20 mouse cellular contexts compared by ENCODE assay signal in the genomic region with DNA sequence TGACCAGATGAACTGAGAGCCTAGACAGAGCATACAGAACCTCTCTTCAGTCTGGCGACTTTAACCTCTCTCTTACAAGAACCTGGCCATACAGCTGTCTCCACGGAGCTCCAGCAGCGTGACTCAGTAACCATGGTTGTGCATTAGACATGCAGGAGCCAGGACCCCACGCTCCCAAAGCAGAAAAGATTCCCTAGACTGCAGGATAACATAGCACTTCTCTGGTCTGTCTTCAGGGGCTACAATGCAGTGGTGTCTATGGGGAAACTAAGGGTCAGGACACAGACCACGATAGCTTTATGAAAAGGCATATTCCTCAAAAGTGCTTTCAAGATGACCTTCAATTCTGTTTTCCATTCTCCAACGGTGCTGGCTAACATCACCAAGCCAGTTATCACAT.
A peak's percentile ranks its signal among the peaks of the same experiment; 100 is the strongest.
DNase-seq lines count a peak whose midpoint lies in the region; ATAC-seq and TF ChIP-seq lines count a peak whose summit lies in the region.
"Had no signal": no experiment of that assay in that cellular context is flagged by ENCODE, and none has a peak within 500 bp of the region (broad histone marks: within the 10 kb centered on the region; RNA-seq: fewer than 3 reads in every experiment).

No protein-coding gene starts in this region.

- peaks cover 48% of the 10 kb centered on the region for H3K79me3 ChIP-seq in C2C12 (ENCODE audit: low read depth)

- no peak overlapping the region for H3ac ChIP-seq in C2C12 (ENCODE audit: control insufficient read depth, insufficient read length, low read depth)

- H3K27me3 ChIP-seq in heart, embryonic 13.5 days (replicated peaks): no peaks in the 10 kb centered on the region
- no peaks in the 10 kb centered on the region for H3K27me3 ChIP-seq in C2C12 (ENCODE audit: control insufficient read depth, insufficient read depth, insufficient read length)
- H3K27me3 ChIP-seq: embryonic facial prominence, embryonic 15.5 days; heart, embryonic 12.5 days; hindbrain, embryonic 15.5 days had no signal

- ATAC-seq in heart, embryonic 13.5 days (ENCODE audit: extremely low read depth, insufficient number of reproducible peaks, low FRiP score, low TSS enrichment): no peak
- ATAC-seq: forebrain, embryonic 16.5 days; intestine, embryonic 16.5 days had no signal

- H3K36me3 ChIP-seq in heart, embryonic 13.5 days: no peaks in the 10 kb centered on the region
- H3K36me3 ChIP-seq in C2C12 (ENCODE audit: control insufficient read depth, insufficient read depth): no peaks in the 10 kb centered on the region
- H3K36me3 ChIP-seq: embryonic facial prominence, embryonic 15.5 days; G1E; heart, embryonic 12.5 days; hindbrain, embryonic 15.5 days had no signal

- no peak for TF ChIP-seq CTCF in layer of hippocampus, adult 2 months (conservative IDR thresholded peaks at IDR 0.05)
- no peak for TF ChIP-seq CTCF in C2C12 (IDR thresholded peaks at IDR 0.05; ENCODE audit: control insufficient read depth, insufficient read depth, insufficient read length)
- no peak for TF ChIP-seq CTCF in embryonic fibroblast, embryonic 13.5 days (IDR thresholded peaks at IDR 0.05; ENCODE audit: borderline replicate concordance, insufficient read depth, low read length)

- no peak for DNase-seq in heart, adult 9 months (ENCODE audit: low spot score in 2 of 2)
- DNase-seq in layer of hippocampus, adult 2 months (ENCODE audit: low spot score in 2 of 2): no peak
- DNase-seq in layer of hippocampus, adult 9-10 months (ENCODE audit: low spot score): no peak
- no peak for DNase-seq in frontal cortex, postnatal 36 days (ENCODE audit: low spot score in 2 of 2)
- DNase-seq: adrenal gland, adult 8-10 months; adrenal gland, postnatal 36 days; cerebellum, adult 2 months; cerebellum, postnatal 14 days; embryo, embryonic 11 days; gastrocnemius, postnatal 14 days; heart, postnatal 36 days had no signal

- no peak overlapping the region for H3K9ac ChIP-seq in heart, embryonic 13.5 days
- H3K9ac ChIP-seq: embryonic facial prominence, embryonic 15.5 days; heart, embryonic 12.5 days; hindbrain, embryonic 15.5 days had no signal

- WGBS in heart, embryonic 13.5 days: 53% methylated on average over 6 of the region's 6 CpGs

- no peak overlapping the region for H3K4me3 ChIP-seq in heart, embryonic 13.5 days
- no peak overlapping the region for H3K4me3 ChIP-seq in layer of hippocampus, adult 2 months
- no peak overlapping the region for H3K4me3 ChIP-seq in C2C12 (ENCODE audit: insufficient read depth, poor library complexity, severe bottlenecking)
- H3K4me3 ChIP-seq in embryonic fibroblast, embryonic 13.5 days (ENCODE audit: insufficient read depth, low read length): no peak overlapping the region
- H3K4me3 ChIP-seq: embryonic facial prominence, embryonic 15.5 days; heart, embryonic 12.5 days; hindbrain, embryonic 15.5 days had no signal

- peaks cover 86% of the 10 kb centered on the region for H3K79me2 ChIP-seq in C2C12 (ENCODE audit: control insufficient read depth, insufficient read depth)

- H3K4me1 ChIP-seq in heart, embryonic 13.5 days: peaks cover 56% of the 10 kb centered on the region
- H3K4me1 ChIP-seq in embryonic fibroblast, embryonic 13.5 days (ENCODE audit: control insufficient read depth, insufficient read depth, low read length): peaks cover 44% of the 10 kb centered on the region
- H3K4me1 ChIP-seq: hindbrain, embryonic 15.5 days had no signal

- no peak for TF ChIP-seq POLR2A in embryonic fibroblast, embryonic 13.5 days (IDR thresholded peaks at IDR 0.05; ENCODE audit: low read depth, low read length)

- H3K9me3 ChIP-seq in heart, embryonic 13.5 days: no peaks in the 10 kb centered on the region
- H3K9me3 ChIP-seq: embryonic facial prominence, embryonic 15.5 days; G1E; heart, embryonic 12.5 days; hindbrain, embryonic 15.5 days had no signal

- 0 out of 2 replicates have a peak overlapping the region, but pooled peaks have one; percentile 1 for H3K27ac ChIP-seq in heart, embryonic 13.5 days (replicated peaks)
- peak overlapping the region; percentile 11; the same call in 1 of the 2 replicates for H3K27ac ChIP-seq in layer of hippocampus, adult 2 months
- H3K27ac ChIP-seq in embryonic fibroblast, embryonic 13.5 days (ENCODE audit: insufficient read depth, low read length): peak overlapping the region; percentile 7; the same call in 1 of the 2 replicates
- H3K27ac ChIP-seq: hindbrain, embryonic 15.5 days had no signal

- 0 out of 2 replicates have a peak overlapping the region, but pooled peaks have one; percentile 10 for H3K4me2 ChIP-seq in heart, embryonic 13.5 days
- H3K4me2 ChIP-seq: embryonic facial prominence, embryonic 15.5 days; heart, embryonic 12.5 days; hindbrain, embryonic 15.5 days had no signal

TF ChIP-seq in C2C12, 6 proteins besides CTCF, POLR2A, EP300 and RAD21:
- TF ChIP-seq MYOD1 (IDR thresholded peaks at IDR 0.05; ENCODE audit: control insufficient read depth, insufficient read length, low read depth) (peak; percentile 49), MYOG (IDR thresholded peaks at IDR 0.05; ENCODE audit: control insufficient read depth, extremely low read depth, insufficient read length) (no peak)
